Mouse (Mus musculus) kidney, postnatal 0 days (tissue): Measurements from ENCODE around the gene Agpat3. TPM values are rescaled to one million over a fixed set of nuclear protein-coding genes. Genes with fewer than 3 reads are reported as not detected.

Experiments used
- ATAC-seq: fragments of 200-750 bp; cut with Nextera tagmentation; replicated peaks from 2 replicates; pipeline ENCODE4 v1.8.0; 2017; ENCODE audit warnings: low read depth, moderate number of reproducible peaks, moderate TSS enrichment, moderate library complexity; ENCODE audit not compliant: low FRiP score
- DNase-seq: peaks from one replicate; pipeline ENCODE4 v3.0.0-alpha.2; 2016; ENCODE audit warnings: low spot score
- H3K27ac ChIP-seq: fragments of 300-500 bp; sonication (generic); 2 replicates; pipeline ENCODE4 v1.5.1; 2014; ENCODE audit warnings: mild to moderate bottlenecking
- H3K27me3 ChIP-seq: fragments of 300-500 bp; sonication (generic); 2 replicates; pipeline ENCODE4 v1.6.1; 2014; ENCODE audit warnings: low read length, mixed read lengths; ENCODE audit not compliant: insufficient read depth
- H3K36me3 ChIP-seq: fragments of 300-500 bp; sonication (generic); 2 replicates; pipeline ENCODE4 v1.6.1; 2014; ENCODE audit warnings: low read length, mixed read lengths; ENCODE audit not compliant: insufficient read depth
- H3K4me1 ChIP-seq: fragments of 300-500 bp; sonication (generic); replicated peaks from 2 replicates; pipeline ENCODE4 v1.6.1; 2014; ENCODE audit warnings: antibody characterized with exemption, low read length, mixed read lengths; ENCODE audit not compliant: insufficient read depth
- H3K4me2 ChIP-seq: fragments of 300-500 bp; sonication (generic); 2 replicates; pipeline ENCODE4 v1.6.1; 2014; ENCODE audit warnings: mild to moderate bottlenecking, low read length, moderate library complexity, mixed read lengths
- H3K4me3 ChIP-seq: fragments of 300-500 bp; sonication (generic); replicated peaks from 2 replicates; pipeline ENCODE4 v1.5.1; 2014; ENCODE audit warnings: low read depth, low read length
- H3K9ac ChIP-seq: fragments of 300-500 bp; sonication (generic); 2 replicates; pipeline ENCODE4 v1.6.1; 2014; ENCODE audit warnings: low read depth, low read length
- H3K9me3 ChIP-seq: fragments of 300-500 bp; sonication (generic); replicated peaks from 2 replicates; pipeline ENCODE4 v1.6.1; 2016; ENCODE audit warnings: low read length, inconsistent platforms, mixed read lengths
- CTCF ChIP-seq: IDR thresholded peaks from 2 replicates; pipeline ENCODE4 v1.5.1; 2016; ENCODE audit warnings: antibody characterized with exemption, low read depth, mild to moderate bottlenecking, moderate library complexity
- WGBS: fragments of 180-500 bp; shearing (Covaris S2); extraction: QIAGEN DNeasy Blood & Tissue Kit; methylation state at CpG from one replicate; pipeline ENCODE4 v1.1.7; 2014; 5-methylcytosine and 5-hydroxymethylcytosine counted together
- polyA plus RNA-seq: library from polyadenylated mRNA; unstranded; fragments of >200 nt; fragmentation: Nextera tagmentation; extraction: Ambion mirVana; gene quantifications from 2 replicates; pipeline ENCODE4 v1.2.1, GENCODE M21; 2015

Gene Agpat3
- 140 and 144 TPM in 2 replicates for polyA plus RNA-seq

GRCm38 (mm10) chr10:78351887-78352665 lies at the start of gene Agpat3:
Gene Agpat3 (minus strand): TSS chr10:78352489.
- TF ChIP-seq CTCF, result no peak
- H3K4me1 ChIP-seq, result peaks cover 29% of the 10 kb centered on the region; the same call in 1 of the 2 replicates
- no peaks in the 10 kb centered on the region for H3K36me3 ChIP-seq
- peak within 1 kb of the TSS; percentile 96 for H3K27ac ChIP-seq
- H3K4me2 ChIP-seq, result peak within 1 kb of the TSS; percentile 86
- DNase-seq, result peak; percentile 77
- no peaks in the 10 kb centered on the region for H3K9me3 ChIP-seq
- H3K27me3 ChIP-seq, result no peaks in the 10 kb centered on the region
- 0% methylated on average over 84 of the region's 113 CpGs for WGBS
- H3K4me3 ChIP-seq, result peak within 1 kb of the TSS; percentile 91
- peak; percentile 65 for ATAC-seq
- H3K9ac ChIP-seq, result peak within 1 kb of the TSS; percentile 99

- no peak for ATAC-seq
- H3K27me3 ChIP-seq, result no peaks in the 10 kb centered on the region
These were observed 48.8 kb upstream of the Agpat3 start for GRCm38 (mm10) chr10:78401127-78401526.

DNA sequence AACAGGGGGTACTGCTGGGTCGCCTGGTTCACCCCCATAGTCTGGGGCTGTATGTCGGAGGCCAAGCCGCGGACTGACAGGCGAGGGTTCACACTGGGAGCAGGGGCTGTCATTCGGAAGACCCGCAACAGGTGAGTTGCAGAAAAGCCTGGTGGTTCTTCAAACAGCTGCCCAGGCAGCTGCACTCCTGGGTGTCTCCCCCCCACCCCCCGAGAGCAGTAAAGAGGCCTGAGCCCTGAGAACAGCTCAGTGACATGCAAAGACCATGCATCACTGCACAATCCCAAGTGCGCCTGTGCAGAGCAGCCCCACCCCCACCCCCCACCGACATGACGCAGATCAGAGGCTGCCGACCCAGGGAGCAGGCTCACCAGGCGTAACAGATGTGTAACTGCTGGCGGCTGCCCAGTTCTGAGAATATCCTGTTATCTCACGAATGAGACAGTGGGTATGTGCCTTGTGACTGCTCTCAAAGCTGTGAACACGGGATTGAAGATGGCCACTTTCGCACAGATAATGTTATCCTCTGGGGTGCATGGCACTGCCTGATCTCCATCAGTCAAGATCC lies 46.9 kb upstream of the Agpat3 start:
- peak; percentile 75 for ATAC-seq
- Histone ChIP-seq H3K27ac (no peak overlapping the region), H3K36me3 (peaks cover 43% of the 10 kb centered on the region), H3K9ac (no peak overlapping the region), H3K27me3 (no peaks in the 10 kb centered on the region), H3K4me3 (no peak overlapping the region), H3K4me2 (no peak overlapping the region), H3K4me1 (0 out of 2 replicates have a peak, but pooled peaks cover 4% of the 10 kb centered on the region), H3K9me3 (no peaks in the 10 kb centered on the region)
- no peak for TF ChIP-seq CTCF
- peak; percentile 65 for DNase-seq
- WGBS, result 32% methylated on average over 17 of the region's 17 CpGs

More at GRCm38 (mm10) chr10:78401127-78401526, 48.8 kb upstream of the Agpat3 start:
- DNase-seq, result no peak
- Histone ChIP-seq H3K27ac (no peak overlapping the region), H3K4me2 (no peak overlapping the region), H3K36me3 (peaks cover 59% of the 10 kb centered on the region), H3K4me1 (0 out of 2 replicates have a peak, but pooled peaks cover 4% of the 10 kb centered on the region), H3K4me3 (no peak overlapping the region), H3K9ac (no peak overlapping the region), H3K9me3 (no peaks in the 10 kb centered on the region)
- 79% methylated on average over 2 of the region's 2 CpGs for WGBS
- TF ChIP-seq CTCF, result no peak

DNA sequence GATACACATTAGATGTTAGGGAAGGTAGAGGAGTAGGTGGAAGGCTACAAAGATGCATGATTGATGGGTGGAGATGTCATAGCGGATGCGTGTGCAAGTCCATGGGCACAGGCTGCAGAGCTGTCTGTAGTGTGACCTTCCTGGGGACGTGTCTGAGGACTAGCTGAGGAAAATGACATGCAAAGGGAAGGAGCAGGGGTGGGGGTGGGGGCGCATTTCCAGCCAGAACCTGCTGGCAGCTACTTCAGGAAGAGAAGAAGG lies 44.3 kb upstream of the Agpat3 start:
- Histone ChIP-seq H3K9ac (no peak overlapping the region), H3K4me3 (no peak overlapping the region), H3K4me1 (0 out of 2 replicates have a peak, but pooled peaks cover 7% of the 10 kb centered on the region), H3K27ac (no peak overlapping the region), H3K36me3 (peaks cover 18% of the 10 kb centered on the region), H3K9me3 (no peaks in the 10 kb centered on the region), H3K4me2 (no peak overlapping the region), H3K27me3 (no peaks in the 10 kb centered on the region)
- TF ChIP-seq CTCF, result no peak
- DNase-seq, result no peak
- no peak for ATAC-seq
- WGBS, result 52% methylated on average over 4 of the region's 4 CpGs

GRCm38 (mm10) chr10:78395819-78396624 lies 43.7 kb upstream of the Agpat3 start:
- 9% methylated on average over 17 of the region's 17 CpGs for WGBS
- Histone ChIP-seq H3K27ac (no peak overlapping the region), H3K9me3 (no peaks in the 10 kb centered on the region), H3K4me2 (no peak overlapping the region), H3K36me3 (peaks cover 13% of the 10 kb centered on the region), H3K4me1 (0 out of 2 replicates have a peak, but pooled peaks cover 7% of the 10 kb centered on the region), H3K9ac (no peak overlapping the region), H3K4me3 (no peak overlapping the region), H3K27me3 (no peaks in the 10 kb centered on the region)
- peak; percentile 89 for TF ChIP-seq CTCF
- ATAC-seq, result peak; percentile 25; the same call in 1 of the 2 replicates
- DNase-seq, result peak; percentile 96

- peak; percentile 15; the same call in 1 of the 2 replicates for TF ChIP-seq CTCF
- ATAC-seq, result no peak
- H3K4me1 ChIP-seq, result 0 out of 2 replicates have a peak, but pooled peaks cover 7% of the 10 kb centered on the region
- no peak overlapping the region for H3K4me3 ChIP-seq
- peaks cover 7% of the 10 kb centered on the region for H3K36me3 ChIP-seq
- H3K9ac ChIP-seq, result no peak overlapping the region
- no peak overlapping the region for H3K27ac ChIP-seq
- DNase-seq, result no peak
- 76% methylated on average over 3 of the region's 3 CpGs for WGBS
- H3K9me3 ChIP-seq, result no peaks in the 10 kb centered on the region
- H3K4me2 ChIP-seq, result no peak overlapping the region
- H3K27me3 ChIP-seq, result no peaks in the 10 kb centered on the region
These were observed 43.1 kb upstream of the Agpat3 start for GRCm38 (mm10) chr10:78395377-78395776.
